In genomic region chr7:99120865-99121521, GRCm38 (mm10) we compare ENCODE assay signal across 13 mouse cellular contexts. TPM values are rescaled to one million over a fixed set of nuclear protein-coding genes. Genes with fewer than 3 reads are reported as not detected.
DNase-seq lines count a peak whose midpoint lies in the region; ATAC-seq lines count a peak whose summit lies in the region.
"Had no signal": no experiment of that assay in that cellular context is flagged by ENCODE, and none has a peak within 500 bp of the region (broad histone marks: within the 10 kb centered on the region; RNA-seq: fewer than 3 reads in every experiment).

No protein-coding gene starts in this region.

- peaks cover 9% of the 10 kb centered on the region; the same call in 1 of the 2 replicates for H3K9me3 ChIP-seq in heart, embryonic 13.5 days
- H3K9me3 ChIP-seq: midbrain, embryonic 15.5 days had no signal

- peaks cover 44% of the 10 kb centered on the region for H3K4me1 ChIP-seq in heart, embryonic 13.5 days
- H3K4me1 ChIP-seq: midbrain, embryonic 15.5 days had no signal

- 80% methylated on average over 5 of the region's 5 CpGs for WGBS in heart, embryonic 13.5 days

- H3K4me2 ChIP-seq in heart, embryonic 13.5 days = no peak overlapping the region
- H3K4me2 ChIP-seq: midbrain, embryonic 15.5 days had no signal

- intact Hi-C loops in heart, postnatal 36 days (cut with DNase I) = no loop called here

- H3K36me3 ChIP-seq in heart, embryonic 13.5 days = peaks cover 18% of the 10 kb centered on the region
- H3K36me3 ChIP-seq: midbrain, embryonic 15.5 days had no signal

- H3K9ac ChIP-seq in heart, embryonic 13.5 days = no peak overlapping the region
- H3K9ac ChIP-seq: midbrain, embryonic 15.5 days had no signal

- H3K27me3 ChIP-seq in heart, embryonic 13.5 days (replicated peaks) = no peaks in the 10 kb centered on the region
- H3K27me3 ChIP-seq: midbrain, embryonic 15.5 days had no signal

- 0 out of 2 replicates have a peak overlapping the region, but pooled peaks have one; percentile 5 for H3K27ac ChIP-seq in heart, embryonic 13.5 days (replicated peaks)
- H3K27ac ChIP-seq: midbrain, embryonic 15.5 days had no signal

- ATAC-seq in heart, embryonic 13.5 days (ENCODE audit: extremely low read depth, insufficient number of reproducible peaks, low FRiP score, low TSS enrichment) = no peak
- peak; percentile 64; the same call in 1 of the 2 replicates for ATAC-seq in neutrophil, adult 5-6 weeks (ENCODE audit: extremely low read depth, insufficient number of reproducible peaks, low FRiP score, poor library complexity, severe bottlenecking)
- ATAC-seq: midbrain, embryonic 15.5 days had no signal

- DNase-seq in heart, postnatal 36 days = no peak
- DNase-seq in spleen, adult 12 weeks (ENCODE audit: low spot score) = peak; percentile 25
- no peak for DNase-seq in spleen, postnatal 4 days (ENCODE audit: low spot score in 2 of 2)
- peak; percentile 36 for DNase-seq in thymus, postnatal 4 days
- DNase-seq in ovary, postnatal 10 days (ENCODE audit: low spot score) = no peak
- DNase-seq in kidney, postnatal 25 days = no peak
- DNase-seq: adrenal gland, postnatal 36 days; cerebellum, postnatal 36 days; kidney, adult 9 months; left cerebral cortex, postnatal 4 days had no signal

- H3K4me3 ChIP-seq in heart, embryonic 13.5 days = no peak overlapping the region
- H3K4me3 ChIP-seq: midbrain, embryonic 15.5 days had no signal

RNA-seq across cellular contexts. Expression of gene Uvrag, which starts 19.9 kb away (rescaled TPM):
- 14.8 and 15.5 TPM in 2 replicates for polyA plus RNA-seq in heart, embryonic 13.5 days (2015; fragmentation: Nextera tagmentation; extraction: Ambion mirVana)
- total RNA-seq in heart, postnatal 36 days (2021) = 10 to 100 TPM; 21.6 to 28.6 TPM
- total RNA-seq in neutrophil, adult 5-6 weeks (2017) = 90.1 and 93.1 TPM in 2 replicates

Comparison
In these comparisons a context has a peak if more than half of its experiments do, and no peak if none do; other contexts are left out.
1. DNase-seq: peak in spleen, adult 12 weeks (single experiment) and thymus, postnatal 4 days (single experiment); none in heart, postnatal 36 days (0 of 2), spleen, postnatal 4 days (0 of 2), ovary, postnatal 10 days (single experiment) and kidney, postnatal 25 days (0 of 2).